Mouse (Mus musculus): Measurements from ENCODE around the gene Ak5. TPM values are rescaled to one million over a fixed set of nuclear protein-coding genes. Genes with fewer than 3 reads are reported as not detected.

Gene Ak5
- total RNA-seq, 4 experiments from 2014 or later, result 200 to 233 (median 216) TPM

DNA sequence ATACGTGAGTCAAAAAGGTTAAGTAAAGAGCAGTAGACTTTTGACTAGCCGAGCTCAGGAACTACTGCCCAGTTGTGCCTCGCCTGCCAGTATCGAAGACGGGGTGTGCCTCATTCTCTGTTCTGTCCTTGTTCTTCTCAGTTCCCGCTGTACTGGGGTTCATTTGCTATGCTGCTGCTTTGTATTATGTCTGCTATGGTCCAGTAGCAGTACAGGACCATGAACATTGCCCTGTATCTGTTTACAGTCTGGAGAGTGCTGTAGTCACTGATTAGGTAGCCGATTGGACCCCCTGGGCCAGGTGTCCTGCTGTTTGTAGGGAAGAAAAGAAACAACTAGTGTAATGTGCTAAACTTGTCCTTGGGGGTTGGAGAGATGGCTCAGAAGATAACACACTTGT, 230.1 kb downstream of the Ak5 start:
- no peak for DNase-seq (ENCODE audit: low spot score in 2 of 2)

GRCm38 (mm10) chr3:152435590-152435989, 232.6 kb downstream of the Ak5 start:
- no peak for DNase-seq (ENCODE audit: low spot score in 2 of 2)

- no peak for DNase-seq (ENCODE audit: low spot score in 2 of 2)
Observed at GRCm38 (mm10) chr3:152432677-152433076, 235.5 kb downstream of the Ak5 start.

DNA sequence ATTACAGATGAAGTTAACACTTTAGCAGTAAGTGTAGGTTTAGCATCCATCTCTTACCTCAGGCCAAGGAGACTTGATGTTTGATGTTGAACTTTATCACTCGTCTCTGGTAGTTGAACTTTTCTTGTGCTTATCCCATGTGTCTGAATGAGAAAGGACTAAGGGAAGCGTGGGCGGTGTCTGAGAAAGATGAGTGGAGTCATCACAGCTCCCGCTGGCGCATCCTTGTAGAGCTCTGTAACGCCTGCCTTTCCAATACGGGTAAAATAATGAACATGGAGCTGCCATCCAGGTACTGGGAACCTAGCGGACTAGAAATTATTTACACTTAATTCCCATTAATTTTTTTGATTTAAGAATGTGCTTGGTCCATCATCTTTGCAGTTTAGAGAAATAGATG, 239.2 kb downstream of the Ak5 start:
- DNase-seq (ENCODE audit: low spot score in 2 of 2), result no peak

Other genes starting within 250 kb of the Ak5 start
- gene Pigk, start 45.7 kb upstream of the Ak5 start, total RNA-seq (2022), result 10 to 100 TPM; 52.2 to 69.7 (median 55.8) TPM

Data from layer of hippocampus, adult 8-10 months (tissue).